Comparison of ENCODE assay signal across 18 mouse cellular contexts in genomic region chr10:121581405-121581804, GRCm38 (mm10). TPM values are rescaled to one million over a fixed set of nuclear protein-coding genes. Genes with fewer than 3 reads are reported as not detected.
A peak's percentile ranks its signal among the peaks of the same experiment; 100 is the strongest.
DNase-seq lines count a peak whose midpoint lies in the region; ATAC-seq and TF ChIP-seq lines count a peak whose summit lies in the region.
"Had no signal": no experiment of that assay in that cellular context is flagged by ENCODE, and none has a peak within 500 bp of the region (broad histone marks: within the 10 kb centered on the region; RNA-seq: fewer than 3 reads in every experiment).

No protein-coding gene starts in this region.

- 58% methylated on average over 6 of the region's 6 CpGs for WGBS in hindbrain, postnatal 0 days
- 75% methylated on average over 6 of the region's 6 CpGs for WGBS in hindbrain, embryonic 11.5 days
- WGBS in midbrain, embryonic 11.5 days = 79% methylated on average over 6 of the region's 6 CpGs
- 70% methylated on average over 6 of the region's 6 CpGs for WGBS in midbrain, embryonic 16.5 days
- WGBS in small intestine, adult 2 months = 50% methylated on average over 6 of the region's 6 CpGs

- peak; percentile 9 for DNase-seq in CD4-positive, CD25-positive, alpha-beta regulatory T cell, adult 2 months (ENCODE audit: low read depth, low spot score)
- peak; percentile 5 for DNase-seq in hindbrain, postnatal 0 days (ENCODE audit: low spot score)
- DNase-seq in hindbrain, embryonic 11.5 days (ENCODE audit: low spot score) = no peak
- peak; percentile 62 for DNase-seq in midbrain, embryonic 11.5 days (ENCODE audit: low spot score, missing footprints)
- DNase-seq in heart, postnatal 4 days = no peak
- DNase-seq: cerebellum, adult 11 months; kidney, adult 9 months; spleen, adult 18-20 months had no signal

- no peak for ATAC-seq in CD4-positive, CD25-positive, alpha-beta regulatory T cell, adult 4 months
- no peak for ATAC-seq in hindbrain, postnatal 0 days
- ATAC-seq in hindbrain, embryonic 11.5 days (ENCODE audit: low FRiP score) = no peak
- ATAC-seq in midbrain, embryonic 11.5 days (ENCODE audit: low FRiP score) = peak; percentile 57
- no peak for ATAC-seq in midbrain, embryonic 16.5 days

- H3K4me2 ChIP-seq in hindbrain, postnatal 0 days (ENCODE audit: low read depth, low read length) = no peak overlapping the region
- no peak overlapping the region for H3K4me2 ChIP-seq in hindbrain, embryonic 11.5 days (replicated peaks; ENCODE audit: low read depth, low read length)
- no peak overlapping the region for H3K4me2 ChIP-seq in midbrain, embryonic 11.5 days
- H3K4me2 ChIP-seq in midbrain, embryonic 16.5 days (ENCODE audit: low read length) = no peak overlapping the region
- H3K4me2 ChIP-seq: heart, embryonic 11.5 days; limb, embryonic 15.5 days had no signal

- H3K9me3 ChIP-seq in hindbrain, postnatal 0 days (ENCODE audit: low read length) = no peaks in the 10 kb centered on the region
- no peaks in the 10 kb centered on the region for H3K9me3 ChIP-seq in hindbrain, embryonic 11.5 days (ENCODE audit: control insufficient read depth, low read length)
- no peaks in the 10 kb centered on the region for H3K9me3 ChIP-seq in midbrain, embryonic 11.5 days (ENCODE audit: control insufficient read depth, low read length)
- no peaks in the 10 kb centered on the region for H3K9me3 ChIP-seq in midbrain, embryonic 16.5 days (replicated peaks; ENCODE audit: control insufficient read depth, low read length, poor library complexity, severe bottlenecking)
- H3K9me3 ChIP-seq: limb, embryonic 15.5 days had no signal

- no peak for TF ChIP-seq CTCF in hindbrain, postnatal 0 days (IDR thresholded peaks at IDR 0.05; ENCODE audit: low read depth)
- TF ChIP-seq CTCF in small intestine, adult 2 months (IDR thresholded peaks at IDR 0.05; ENCODE audit: extremely low read depth, insufficient read length, insufficient replicate concordance, low read depth, low read length) = no peak

- H3K4me1 ChIP-seq in hindbrain, postnatal 0 days (ENCODE audit: insufficient read depth, low read length) = peaks cover 5% of the 10 kb centered on the region; the same call in 1 of the 2 replicates
- H3K4me1 ChIP-seq in hindbrain, embryonic 11.5 days (replicated peaks; ENCODE audit: control insufficient read depth, insufficient read depth, low read length) = 0 out of 2 replicates have a peak, but pooled peaks cover 2% of the 10 kb centered on the region
- peaks cover 6% of the 10 kb centered on the region for H3K4me1 ChIP-seq in midbrain, embryonic 11.5 days (ENCODE audit: control insufficient read depth, insufficient read depth, low read length)
- H3K4me1 ChIP-seq in midbrain, embryonic 16.5 days (ENCODE audit: control insufficient read depth, insufficient read depth, low read length) = peaks cover 9% of the 10 kb centered on the region
- H3K4me1 ChIP-seq in small intestine, adult 2 months (ENCODE audit: control insufficient read depth, insufficient read depth, insufficient read length, low read length) = peaks cover 30% of the 10 kb centered on the region

- no peak overlapping the region for H3K9ac ChIP-seq in hindbrain, postnatal 0 days (replicated peaks; ENCODE audit: low read length)
- H3K9ac ChIP-seq in hindbrain, embryonic 11.5 days (ENCODE audit: low read depth, low read length) = no peak overlapping the region
- H3K9ac ChIP-seq in midbrain, embryonic 11.5 days (ENCODE audit: low read length) = no peak overlapping the region
- no peak overlapping the region for H3K9ac ChIP-seq in midbrain, embryonic 16.5 days (ENCODE audit: low read depth, low read length)
- H3K9ac ChIP-seq: limb, embryonic 15.5 days had no signal

- H3K4me3 ChIP-seq in hindbrain, postnatal 0 days (ENCODE audit: low read length) = no peak overlapping the region
- H3K4me3 ChIP-seq in hindbrain, embryonic 11.5 days (ENCODE audit: low read depth, low read length) = no peak overlapping the region
- no peak overlapping the region for H3K4me3 ChIP-seq in midbrain, embryonic 11.5 days (ENCODE audit: low read depth, low read length)
- H3K4me3 ChIP-seq in midbrain, embryonic 16.5 days (ENCODE audit: low read depth, low read length) = no peak overlapping the region
- no peak overlapping the region for H3K4me3 ChIP-seq in small intestine, adult 2 months (ENCODE audit: low read depth, low read length)
- H3K4me3 ChIP-seq: limb, embryonic 15.5 days had no signal

- no peak for TF ChIP-seq POLR2A in small intestine, adult 2 months (IDR thresholded peaks at IDR 0.05; ENCODE audit: low read depth, low read length)

- H3K27ac ChIP-seq in hindbrain, postnatal 0 days = no peak overlapping the region
- H3K27ac ChIP-seq in hindbrain, embryonic 11.5 days (ENCODE audit: low read depth, low read length) = no peak overlapping the region
- H3K27ac ChIP-seq in midbrain, embryonic 11.5 days (ENCODE audit: low read depth, low read length) = no peak overlapping the region
- no peak overlapping the region for H3K27ac ChIP-seq in midbrain, embryonic 16.5 days (ENCODE audit: low read length)
- H3K27ac ChIP-seq in small intestine, adult 2 months (ENCODE audit: insufficient read depth, low read depth, low read length) = peak overlapping the region; percentile 39
- H3K27ac ChIP-seq: limb, embryonic 15.5 days had no signal

- peaks cover 25% of the 10 kb centered on the region for H3K36me3 ChIP-seq in hindbrain, postnatal 0 days (ENCODE audit: insufficient read depth, low read length)
- H3K36me3 ChIP-seq in hindbrain, embryonic 11.5 days (ENCODE audit: control insufficient read depth, insufficient read depth, low read length) = peaks cover 8% of the 10 kb centered on the region; the same call in 1 of the 2 replicates
- H3K36me3 ChIP-seq in midbrain, embryonic 11.5 days (ENCODE audit: control insufficient read depth, insufficient read depth, low read length) = peaks cover 13% of the 10 kb centered on the region
- H3K36me3 ChIP-seq in midbrain, embryonic 16.5 days (ENCODE audit: control insufficient read depth, insufficient read depth, low read length) = peaks cover 23% of the 10 kb centered on the region
- peaks cover 36% of the 10 kb centered on the region for H3K36me3 ChIP-seq in small intestine, adult 2 months (ENCODE audit: control insufficient read depth, insufficient read depth, low read length)

- H3K27me3 ChIP-seq in hindbrain, postnatal 0 days (ENCODE audit: insufficient read depth, low read length) = no peaks in the 10 kb centered on the region
- H3K27me3 ChIP-seq in hindbrain, embryonic 11.5 days (ENCODE audit: control insufficient read depth, insufficient read depth, low read length) = no peaks in the 10 kb centered on the region
- no peaks in the 10 kb centered on the region for H3K27me3 ChIP-seq in midbrain, embryonic 11.5 days (ENCODE audit: control insufficient read depth, insufficient read depth, low read length)
- H3K27me3 ChIP-seq in midbrain, embryonic 16.5 days (ENCODE audit: control insufficient read depth, insufficient read depth, low read depth, low read length) = no peaks in the 10 kb centered on the region
- no peaks in the 10 kb centered on the region for H3K27me3 ChIP-seq in small intestine, adult 2 months (ENCODE audit: control insufficient read depth, insufficient read depth, low read length)
- H3K27me3 ChIP-seq: limb, embryonic 15.5 days had no signal

RNA-seq across cellular contexts. Expression of gene Tbk1, which starts 5.2 kb away (rescaled TPM):
- polyA plus RNA-seq in CD4-positive, CD25-positive, alpha-beta regulatory T cell, adult 4 months (2017; shearing (Covaris generic)) = 100 to 1,000 TPM in 1 of 2 experiments, 10 to 100 TPM in 1; 86.5 to 118 TPM
- 8.1 and 16.7 TPM in 2 replicates for total RNA-seq in hindbrain, postnatal 0 days (2014; rRNA removed)
- 21.7 and 26.0 TPM in 2 replicates for polyA plus RNA-seq in hindbrain, postnatal 0 days (2015; fragmentation: Nextera tagmentation; extraction: Ambion mirVana)
- polyA plus RNA-seq in hindbrain, embryonic 11.5 days (2014; fragmentation: Nextera tagmentation; extraction: Ambion mirVana) = 36.4 and 38.3 TPM in 2 replicates
- 34.0 and 35.7 TPM in 2 replicates for polyA plus RNA-seq in midbrain, embryonic 11.5 days (2014; fragmentation: Nextera tagmentation; extraction: Ambion mirVana)
- polyA plus RNA-seq in midbrain, embryonic 16.5 days (2015; fragmentation: Nextera tagmentation; extraction: Ambion mirVana) = 31.1 and 35.9 TPM in 2 replicates
- 4.1 and 10.2 TPM in 2 replicates for polyA plus RNA-seq in small intestine, adult 2 months (2012; rRNA removed)
- 10 to 100 TPM; 18.7 to 26.8 TPM for total RNA-seq in heart, postnatal 4 days (2021)

RNA-seq across cellular contexts. Expression of gene Xpot, which starts 44.7 kb away (rescaled TPM):
- 10 to 100 TPM; 14.3 to 20.0 TPM for polyA plus RNA-seq in CD4-positive, CD25-positive, alpha-beta regulatory T cell, adult 4 months (2017; shearing (Covaris generic))
- 116 and 132 TPM in 2 replicates for total RNA-seq in hindbrain, postnatal 0 days (2014; rRNA removed)
- 24.0 and 30.2 TPM in 2 replicates for polyA plus RNA-seq in hindbrain, postnatal 0 days (2015; fragmentation: Nextera tagmentation; extraction: Ambion mirVana)
- polyA plus RNA-seq in hindbrain, embryonic 11.5 days (2014; fragmentation: Nextera tagmentation; extraction: Ambion mirVana) = 49.5 and 51.5 TPM in 2 replicates
- polyA plus RNA-seq in midbrain, embryonic 11.5 days (2014; fragmentation: Nextera tagmentation; extraction: Ambion mirVana) = 55.5 and 68.5 TPM in 2 replicates
- polyA plus RNA-seq in midbrain, embryonic 16.5 days (2015; fragmentation: Nextera tagmentation; extraction: Ambion mirVana) = 30.7 and 32.0 TPM in 2 replicates
- 34.9 and 35.3 TPM in 2 replicates for polyA plus RNA-seq in small intestine, adult 2 months (2012; rRNA removed)
- 10 to 100 TPM; 32.3 to 38.0 TPM for total RNA-seq in heart, postnatal 4 days (2021)

RNA-seq across cellular contexts. Expression of gene D930020B18Rik, which starts 60.0 kb away (rescaled TPM):
- under 1 TPM; 0.59 to 0.81 TPM for polyA plus RNA-seq in CD4-positive, CD25-positive, alpha-beta regulatory T cell, adult 4 months (2017; shearing (Covaris generic))
- total RNA-seq in hindbrain, postnatal 0 days (2014; rRNA removed) = 0.11 and 0.26 TPM in 2 replicates
- 0.25 and 0.39 TPM in 2 replicates for polyA plus RNA-seq in hindbrain, postnatal 0 days (2015; fragmentation: Nextera tagmentation; extraction: Ambion mirVana)
- polyA plus RNA-seq in hindbrain, embryonic 11.5 days (2014; fragmentation: Nextera tagmentation; extraction: Ambion mirVana) = 0.22 and 0.31 TPM in 2 replicates
- polyA plus RNA-seq in midbrain, embryonic 11.5 days (2014; fragmentation: Nextera tagmentation; extraction: Ambion mirVana) = not detected in 2 replicates
- 0.24 and 0.44 TPM in 2 replicates for polyA plus RNA-seq in midbrain, embryonic 16.5 days (2015; fragmentation: Nextera tagmentation; extraction: Ambion mirVana)
- 0.23 and 0.62 TPM in 2 replicates for polyA plus RNA-seq in small intestine, adult 2 months (2012; rRNA removed)
- not detected for total RNA-seq in heart, postnatal 4 days (2021)
- total RNA-seq: gastrocnemius, adult 18-20 months; hematopoietic stem cell, adult 5-6 weeks; megakaryocyte-erythroid progenitor cell, adult 5-6 weeks had no signal
- polyA plus RNA-seq: G1E; heart, embryonic 11.5 days; neural tube, embryonic 11.5 days had no signal

Comparison
In these comparisons a context has a peak if more than half of its experiments do, and no peak if none do; other contexts are left out.
1. DNase-seq: peak in CD4-positive, CD25-positive, alpha-beta regulatory T cell, adult 2 months (single experiment), hindbrain, postnatal 0 days (single experiment) and midbrain, embryonic 11.5 days (single experiment); none in hindbrain, embryonic 11.5 days (single experiment) and heart, postnatal 4 days (single experiment).